Mouse (Mus musculus): ENCODE measurements around the gene Hist2h2be. TPM values are rescaled to one million over a fixed set of nuclear protein-coding genes. Genes with fewer than 3 reads are reported as not detected.
"Not testable (repeated sequence)": the region's sequence is repeated elsewhere in the genome, so short reads cannot be mapped to it uniquely, and the experiment has no call there.

The Hist2h2be gene
- 8.0 and 9.3 TPM in 2 replicates for polyA plus RNA-seq (2012; rRNA removed)

DNA sequence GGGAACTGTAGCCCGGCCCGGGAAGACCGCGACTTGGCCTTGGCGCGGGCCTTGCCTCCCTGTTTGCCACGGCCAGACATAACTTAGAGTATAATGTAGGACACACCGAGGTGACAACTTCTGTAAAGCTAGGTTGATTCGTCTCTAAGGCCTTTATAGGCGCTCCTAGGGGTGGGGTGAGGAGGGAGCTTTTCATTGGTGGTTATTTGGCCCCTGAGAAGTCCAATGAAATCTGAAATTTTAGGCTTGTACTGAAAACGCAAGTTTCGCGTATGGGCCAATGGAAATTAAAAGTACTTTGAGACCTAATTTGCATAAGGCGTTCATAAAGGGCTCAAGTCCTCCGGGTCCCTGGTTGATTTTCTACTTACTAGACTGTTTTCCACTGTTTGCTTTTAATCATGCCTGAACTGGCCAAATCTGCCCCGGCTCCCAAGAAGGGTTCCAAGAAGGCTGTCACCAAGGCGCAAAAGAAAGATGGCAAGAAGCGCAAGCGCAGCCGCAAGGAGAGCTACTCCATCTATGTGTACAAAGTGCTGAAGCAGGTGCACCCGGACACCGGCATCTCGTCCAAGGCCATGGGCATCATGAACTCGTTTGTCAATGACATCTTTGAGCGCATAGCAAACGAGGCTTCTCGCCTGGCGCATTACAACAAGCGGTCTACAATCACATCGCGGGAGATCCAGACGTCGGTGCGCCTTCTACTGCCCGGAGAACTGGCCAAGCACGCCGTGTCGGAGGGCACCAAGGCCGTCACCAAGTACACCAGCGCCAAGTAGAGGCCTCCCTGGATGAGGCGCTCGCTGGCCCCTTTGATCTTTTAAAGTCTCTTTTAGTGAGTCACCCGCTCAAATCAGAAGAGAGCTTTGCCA lies at the start of gene Hist2h2be, which contains the start of gene Hist2h2ac:
TSS of gene Hist2h2be (plus strand) at position 355 of the 875 bp plus-strand sequence.
TSS of gene Hist2h2ac (minus strand) at position 116 of the 875 bp plus-strand sequence.
- H3K4me1 ChIP-seq (ENCODE audit: control insufficient read depth, insufficient read depth, low read length) = peaks cover 12% of the 10 kb centered on the region; the same call in 1 of the 2 replicates
- peak; percentile 88 to 94 for DNase-seq
- peak within 1 kb of the TSS; percentile 77 for H3K4me3 ChIP-seq (replicated peaks; ENCODE audit: insufficient read depth, low read depth, low read length)
- under 1% methylated on average over 43 of the region's 43 CpGs for WGBS
- H3K27me3 ChIP-seq (ENCODE audit: control insufficient read depth, insufficient read depth, low read length) = no peaks in the 10 kb centered on the region
- TF ChIP-seq CTCF (IDR thresholded peaks at IDR 0.05; ENCODE audit: borderline replicate concordance, insufficient read depth, low read depth, low read length) = no peak
- peak; percentile 92; the same call in 1 of the 2 replicates for TF ChIP-seq POLR2A (IDR thresholded peaks at IDR 0.05; ENCODE audit: borderline replicate concordance, insufficient read depth, low read length)
- H3K27ac ChIP-seq (ENCODE audit: insufficient read depth, low read length) = peak within 1 kb of the TSS; percentile 87

DNA sequence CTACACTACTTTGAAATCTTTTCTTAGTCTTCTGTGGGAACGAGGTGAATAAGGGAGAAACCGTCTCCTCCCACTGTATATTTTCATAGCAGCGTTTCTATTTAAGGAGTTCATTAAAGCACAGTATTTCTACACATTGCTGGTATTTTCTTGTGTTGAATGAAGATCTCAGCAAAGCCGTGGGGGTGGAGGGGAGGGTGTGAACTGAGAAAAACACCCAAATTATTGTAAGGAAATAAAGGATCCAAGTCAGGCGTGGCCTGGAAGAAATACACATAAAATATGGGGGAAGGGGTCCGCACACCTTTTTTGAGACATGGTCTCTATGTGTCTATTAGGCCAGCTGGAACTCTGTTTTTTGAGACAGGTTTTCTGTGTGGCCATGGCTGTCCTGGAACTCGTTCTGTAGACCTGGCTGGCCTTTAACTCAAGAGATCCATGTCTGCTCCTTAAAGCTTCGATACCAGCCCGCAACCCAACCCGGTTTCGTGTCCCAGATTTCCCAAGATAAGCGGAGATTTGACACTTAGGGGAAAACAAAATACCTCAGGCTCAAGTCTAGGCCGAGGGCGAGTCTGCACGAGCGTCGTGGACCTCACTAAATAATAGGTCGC lies 49.2 kb upstream of the Hist2h2be start:
- DNase-seq = no peak
- H3K27me3 ChIP-seq (ENCODE audit: control insufficient read depth, insufficient read depth, low read length) = no peaks in the 10 kb centered on the region
- 16% methylated on average over 18 of the region's 18 CpGs for WGBS
- no peak for TF ChIP-seq POLR2A (IDR thresholded peaks at IDR 0.05; ENCODE audit: borderline replicate concordance, insufficient read depth, low read length)
- no peak for TF ChIP-seq CTCF (IDR thresholded peaks at IDR 0.05; ENCODE audit: borderline replicate concordance, insufficient read depth, low read depth, low read length)
- H3K4me3 ChIP-seq (replicated peaks; ENCODE audit: insufficient read depth, low read depth, low read length) = peak overlapping the region; percentile 99
- peaks cover 10% of the 10 kb centered on the region for H3K4me1 ChIP-seq (ENCODE audit: control insufficient read depth, insufficient read depth, low read length)
- H3K27ac ChIP-seq (ENCODE audit: insufficient read depth, low read length) = peak overlapping the region; percentile 95

DNA sequence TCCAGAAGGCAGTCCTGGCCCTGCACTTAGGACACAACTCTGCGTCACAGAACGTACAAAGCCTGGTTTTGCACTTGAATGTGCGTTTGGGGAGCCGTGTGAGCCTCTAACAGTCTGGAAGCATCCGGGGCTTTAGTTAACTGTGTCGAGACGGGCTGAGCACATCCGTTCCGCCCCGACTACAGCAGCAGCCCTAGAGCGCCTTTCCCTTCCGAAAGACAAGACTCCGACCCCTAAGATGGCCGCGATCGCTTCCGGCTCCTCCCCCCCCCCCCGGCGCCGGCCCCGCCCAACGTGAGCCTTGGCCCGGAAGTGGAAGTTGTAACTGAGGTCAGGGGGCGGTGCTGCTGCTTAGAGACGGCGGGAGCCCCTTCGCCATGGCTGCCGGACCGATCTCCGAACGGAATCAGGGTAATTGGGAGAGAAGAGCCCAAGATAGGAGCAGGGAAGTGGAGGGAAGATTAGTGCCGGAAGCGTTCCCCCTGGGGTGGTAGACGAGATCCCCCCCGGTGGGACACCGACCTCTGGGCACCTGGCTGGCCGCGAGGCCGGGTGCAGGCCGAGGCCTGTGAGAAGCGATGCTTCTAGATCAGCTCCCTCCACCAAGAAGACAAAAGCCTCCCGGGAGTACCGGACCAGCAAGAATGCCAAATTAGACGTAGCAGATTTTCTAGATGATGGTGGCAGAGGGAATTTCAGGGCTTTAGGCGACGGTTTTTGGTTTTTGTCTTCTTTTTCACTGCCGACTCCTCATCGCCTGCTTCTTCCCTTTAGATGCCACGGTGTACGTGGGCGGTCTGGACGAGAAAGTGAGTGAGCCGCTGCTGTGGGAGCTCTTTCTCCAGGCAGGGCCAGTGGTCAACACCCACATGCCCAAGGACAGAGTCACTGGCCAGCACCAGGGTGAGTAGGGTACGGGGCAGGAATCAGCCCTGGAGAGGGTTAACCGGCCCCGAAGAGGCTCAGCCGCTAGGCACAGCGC lies 48.4 kb upstream of the Hist2h2be start, which contains the start of gene Sf3b4:
TSS of gene Sf3b4 (plus strand) at position 136 of the 982 bp plus-strand sequence.
- no peaks in the 10 kb centered on the region for H3K27me3 ChIP-seq (ENCODE audit: control insufficient read depth, insufficient read depth, low read length)
- H3K4me3 ChIP-seq (replicated peaks; ENCODE audit: insufficient read depth, low read depth, low read length) = peak within 1 kb of the TSS; percentile 99
- peak; percentile 84 to 87 for DNase-seq
- under 1% methylated on average over 58 of the region's 58 CpGs for WGBS
- peak within 1 kb of the TSS; percentile 95 for H3K27ac ChIP-seq (ENCODE audit: insufficient read depth, low read length)
- no peak for TF ChIP-seq CTCF (IDR thresholded peaks at IDR 0.05; ENCODE audit: borderline replicate concordance, insufficient read depth, low read depth, low read length)
- TF ChIP-seq POLR2A (IDR thresholded peaks at IDR 0.05; ENCODE audit: borderline replicate concordance, insufficient read depth, low read length) = peak; percentile 93
- H3K4me1 ChIP-seq (ENCODE audit: control insufficient read depth, insufficient read depth, low read length) = peaks cover 10% of the 10 kb centered on the region

DNA sequence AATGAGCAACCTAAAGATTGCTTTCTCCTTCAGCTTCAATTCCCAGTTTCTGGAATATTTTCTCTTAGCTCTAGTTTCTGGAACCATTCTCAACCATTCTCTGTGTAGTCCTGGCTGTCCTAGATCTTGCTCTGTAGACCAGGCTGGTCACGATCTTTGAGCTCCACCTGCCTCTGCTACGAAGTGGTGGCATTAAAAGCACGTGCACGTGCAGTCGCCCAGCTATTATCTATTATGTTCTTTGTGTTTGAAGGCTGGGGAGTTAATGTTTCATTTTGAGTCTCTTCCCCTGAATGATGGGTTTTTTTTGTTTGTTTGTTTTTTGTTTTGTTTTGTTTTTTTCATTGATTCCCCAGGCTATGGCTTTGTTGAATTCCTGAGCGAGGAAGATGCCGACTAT lies 47.7 kb upstream of the Hist2h2be start:
- 36% methylated on average over 7 of the region's 7 CpGs for WGBS
- Histone ChIP-seq H3K27me3 (ENCODE audit: control insufficient read depth, insufficient read depth, low read length) (no peaks in the 10 kb centered on the region), H3K27ac (ENCODE audit: insufficient read depth, low read length) (no peak overlapping the region), H3K4me1 (ENCODE audit: control insufficient read depth, insufficient read depth, low read length) (peaks cover 10% of the 10 kb centered on the region), H3K4me3 (replicated peaks; ENCODE audit: insufficient read depth, low read depth, low read length) (peak overlapping the region; percentile 99)
- no peak for TF ChIP-seq CTCF (IDR thresholded peaks at IDR 0.05; ENCODE audit: borderline replicate concordance, insufficient read depth, low read depth, low read length)
- TF ChIP-seq POLR2A (IDR thresholded peaks at IDR 0.05; ENCODE audit: borderline replicate concordance, insufficient read depth, low read length) = no peak
- no peak for DNase-seq

- H3K27me3 ChIP-seq (ENCODE audit: control insufficient read depth, insufficient read depth, low read length); H3K27ac ChIP-seq (ENCODE audit: insufficient read depth, low read length); H3K4me1 ChIP-seq (ENCODE audit: control insufficient read depth, insufficient read depth, low read length): not testable (repeated sequence)
- 19% methylated on average over 4 of the region's 4 CpGs for WGBS
- DNase-seq = peak in 1 of 2 experiments; percentile 22
- H3K4me3 ChIP-seq (replicated peaks; ENCODE audit: insufficient read depth, low read depth, low read length) = peak overlapping the region; percentile 29
These were observed 46.9 kb upstream of the Hist2h2be start for GRCm38 (mm10) chr3:96174042-96174441.

DNA sequence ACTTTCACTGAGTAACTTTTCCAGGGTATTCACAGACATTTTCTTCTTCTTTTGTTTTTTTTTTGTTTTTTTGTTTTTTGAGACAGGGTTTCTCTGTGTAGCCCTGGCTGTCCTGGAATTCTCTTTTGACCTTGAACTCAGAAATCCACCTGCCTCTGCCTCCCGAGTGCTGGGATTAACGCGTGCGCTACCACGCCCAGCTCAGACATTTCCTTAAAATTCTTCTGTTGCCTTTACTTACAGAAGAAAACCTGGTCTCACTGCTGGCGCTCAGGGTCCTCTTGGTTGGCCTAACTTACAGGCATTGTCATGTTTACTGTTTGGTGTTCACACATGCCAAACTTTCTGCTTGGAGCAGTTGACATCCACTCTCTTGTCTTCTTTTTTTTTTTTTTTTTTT lies 45.7 kb upstream of the Hist2h2be start:
- Histone ChIP-seq H3K4me3 (replicated peaks; ENCODE audit: insufficient read depth, low read depth, low read length) (no peak overlapping the region), H3K27ac (ENCODE audit: insufficient read depth, low read length) (no peak overlapping the region), H3K27me3 (ENCODE audit: control insufficient read depth, insufficient read depth, low read length) (no peaks in the 10 kb centered on the region), H3K4me1 (ENCODE audit: control insufficient read depth, insufficient read depth, low read length) (peaks cover 11% of the 10 kb centered on the region)
- 93% methylated on average over 6 of the region's 6 CpGs for WGBS
- DNase-seq = no peak
- TF ChIP-seq POLR2A (IDR thresholded peaks at IDR 0.05; ENCODE audit: borderline replicate concordance, insufficient read depth, low read length) (no peak), CTCF (IDR thresholded peaks at IDR 0.05; ENCODE audit: borderline replicate concordance, insufficient read depth, low read depth, low read length) (no peak)

DNA sequence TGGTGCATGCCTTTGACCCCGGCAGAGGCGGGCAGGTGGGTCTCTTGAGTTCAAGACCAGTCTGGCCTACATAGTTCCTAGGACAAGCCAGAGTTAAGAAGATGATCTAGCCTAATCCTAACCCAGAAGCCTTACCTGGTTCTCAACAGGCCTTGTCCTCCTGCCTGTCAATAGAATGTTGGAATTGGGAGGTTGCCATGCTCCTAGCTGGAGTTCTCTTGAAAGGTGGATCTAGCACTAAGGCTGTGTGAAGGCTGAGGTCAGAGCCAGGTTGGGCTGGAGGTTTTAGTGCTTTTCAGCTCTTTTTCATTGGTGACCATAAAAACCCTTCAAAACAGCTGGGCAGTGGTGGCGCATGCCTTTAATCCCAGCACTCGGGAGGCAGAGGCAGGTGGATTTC lies 42.5 kb upstream of the Hist2h2be start:
- peaks cover 16% of the 10 kb centered on the region for H3K4me1 ChIP-seq (ENCODE audit: control insufficient read depth, insufficient read depth, low read length)
- TF ChIP-seq POLR2A (IDR thresholded peaks at IDR 0.05; ENCODE audit: borderline replicate concordance, insufficient read depth, low read length) (no peak), CTCF (IDR thresholded peaks at IDR 0.05; ENCODE audit: borderline replicate concordance, insufficient read depth, low read depth, low read length) (no peak)
- H3K27me3 ChIP-seq (ENCODE audit: control insufficient read depth, insufficient read depth, low read length) = no peaks in the 10 kb centered on the region
- no peak overlapping the region for H3K4me3 ChIP-seq (replicated peaks; ENCODE audit: insufficient read depth, low read depth, low read length)
- 94% methylated on average over 4 of the region's 4 CpGs for WGBS
- no peak overlapping the region for H3K27ac ChIP-seq (ENCODE audit: insufficient read depth, low read length)
- no peak for DNase-seq
